Mouse (Mus musculus): ENCODE data around the gene Sycp2. TPM values are rescaled to one million over a fixed set of nuclear protein-coding genes. Genes with fewer than 3 reads are reported as not detected.

Gene Sycp2
- polyA plus RNA-seq, 1 experiment from 2014 or later: 0.09 TPM

DNA sequence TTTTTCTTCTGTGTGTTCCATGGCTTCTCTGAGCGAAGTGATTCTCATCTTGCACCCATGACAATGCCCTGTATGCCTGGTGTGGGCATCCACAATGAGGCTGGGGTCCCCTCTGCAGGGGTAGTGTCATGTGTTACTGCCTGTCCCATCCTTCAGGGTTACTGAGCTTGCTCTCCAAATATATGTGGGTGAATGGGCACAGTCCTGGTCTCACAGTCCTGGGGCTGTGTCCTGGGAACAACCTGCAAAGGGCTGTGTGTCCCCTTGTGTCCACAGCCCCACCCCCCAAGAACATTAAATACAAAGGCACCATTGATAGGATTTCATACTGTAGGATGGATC is 103.3 kb downstream of the Sycp2 start:
- ATAC-seq (ENCODE audit: insufficient read depth, low FRiP score, low TSS enrichment): 0 out of 2 replicates have a peak, but pooled peaks have one; percentile 11

DNA sequence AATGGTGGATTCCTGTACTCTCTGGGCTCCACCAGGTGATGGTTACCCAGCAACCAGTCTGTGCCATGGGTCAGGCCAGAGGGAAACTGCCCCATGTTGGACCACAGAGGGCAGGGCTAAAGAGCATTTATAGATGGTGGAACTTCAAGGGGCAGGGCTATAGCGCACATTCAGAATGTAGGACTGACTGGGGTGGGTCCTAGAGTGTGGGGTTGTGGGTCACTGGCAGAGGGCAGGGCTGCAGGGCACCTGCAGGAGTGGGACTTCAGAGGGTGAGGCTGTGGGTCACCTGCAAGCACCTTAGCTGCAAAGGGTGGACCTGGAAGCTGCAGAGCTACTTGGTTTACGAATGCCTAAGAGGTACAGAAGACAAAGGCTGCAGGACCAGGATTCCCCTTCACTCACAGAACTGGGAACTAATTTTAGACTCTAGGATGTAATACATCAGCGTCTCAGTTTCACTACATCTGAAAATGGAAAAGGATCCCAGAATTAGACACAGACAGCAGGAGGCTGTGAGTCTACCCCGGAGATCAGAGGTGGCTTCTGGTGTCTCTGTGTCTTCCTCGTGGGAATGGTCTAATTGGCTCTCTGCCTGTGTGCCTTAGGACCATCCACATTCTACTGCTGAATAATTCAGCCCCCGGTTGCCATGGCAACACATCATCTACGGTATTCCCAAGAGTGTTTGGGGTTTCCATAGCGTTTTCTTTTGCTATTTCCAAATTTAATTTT is 103.9 kb downstream of the Sycp2 start:
- Histone ChIP-seq H3K27me3 (ENCODE audit: control insufficient read depth, insufficient read depth, low read length) (no peaks in the 10 kb centered on the region), H3K36me3 (ENCODE audit: control insufficient read depth, insufficient read depth, low read length) (no peaks in the 10 kb centered on the region), H3K9ac (ENCODE audit: low read length) (no peak overlapping the region), H3K27ac (ENCODE audit: low read depth, low read length) (no peak overlapping the region), H3K9me3 (ENCODE audit: control insufficient read depth, low read length) (no peaks in the 10 kb centered on the region), H3K4me1 (ENCODE audit: control insufficient read depth, insufficient read depth, low read length) (0 out of 2 replicates have a peak, but pooled peaks cover 11% of the 10 kb centered on the region), H3K4me3 (ENCODE audit: low read depth, low read length) (no peak overlapping the region), H3K4me2 (ENCODE audit: low read depth) (no peak overlapping the region)
- ATAC-seq (ENCODE audit: insufficient read depth, low FRiP score, low TSS enrichment): peak; percentile 54
- DNase-seq (ENCODE audit: low spot score): peak; percentile 61
- 54% methylated on average over 8 of the region's 8 CpGs for WGBS

More for the DNA sequence above, 103.3 kb downstream of the Sycp2 start:
- H3K4me1 ChIP-seq (ENCODE audit: control insufficient read depth, insufficient read depth, low read length): 0 out of 2 replicates have a peak, but pooled peaks cover 11% of the 10 kb centered on the region
- 61% methylated on average over 1 of the region's 1 CpGs for WGBS
- no peak overlapping the region for H3K4me2 ChIP-seq (ENCODE audit: low read depth)
- H3K36me3 ChIP-seq (ENCODE audit: control insufficient read depth, insufficient read depth, low read length): no peaks in the 10 kb centered on the region
- H3K4me3 ChIP-seq (ENCODE audit: low read depth, low read length): no peak overlapping the region
- H3K27ac ChIP-seq (ENCODE audit: low read depth, low read length): no peak overlapping the region
- H3K27me3 ChIP-seq (ENCODE audit: control insufficient read depth, insufficient read depth, low read length): no peaks in the 10 kb centered on the region
- no peaks in the 10 kb centered on the region for H3K9me3 ChIP-seq (ENCODE audit: control insufficient read depth, low read length)
- DNase-seq (ENCODE audit: low spot score): no peak
- no peak overlapping the region for H3K9ac ChIP-seq (ENCODE audit: low read length)

Other genes starting within 250 kb of the Sycp2 start
- gene Ppp1r3d, start 6.8 kb upstream of the Sycp2 start, polyA plus RNA-seq (2014; fragmentation: Nextera tagmentation; extraction: Ambion mirVana): 3.1 and 3.4 TPM in 2 replicates
- gene Fam217b, start 6.8 kb upstream of the Sycp2 start, polyA plus RNA-seq (2014; fragmentation: Nextera tagmentation; extraction: Ambion mirVana): 3.5 and 6.0 TPM in 2 replicates
- gene Cdh26, start 22.8 kb upstream of the Sycp2 start, polyA plus RNA-seq (2014; fragmentation: Nextera tagmentation; extraction: Ambion mirVana): 0.15 and 0.34 TPM in 2 replicates